Mouse (Mus musculus) heart, adult 9 months (tissue): ENCODE results near the gene Dclk3.

Source experiments
- DNase-seq, 2 experiments: peaks; one replicate each; pipeline ENCODE4 v3.0.0; 2022; ENCODE audit warnings: low spot score in 2 of 2

Dclk3 gene

DNA sequence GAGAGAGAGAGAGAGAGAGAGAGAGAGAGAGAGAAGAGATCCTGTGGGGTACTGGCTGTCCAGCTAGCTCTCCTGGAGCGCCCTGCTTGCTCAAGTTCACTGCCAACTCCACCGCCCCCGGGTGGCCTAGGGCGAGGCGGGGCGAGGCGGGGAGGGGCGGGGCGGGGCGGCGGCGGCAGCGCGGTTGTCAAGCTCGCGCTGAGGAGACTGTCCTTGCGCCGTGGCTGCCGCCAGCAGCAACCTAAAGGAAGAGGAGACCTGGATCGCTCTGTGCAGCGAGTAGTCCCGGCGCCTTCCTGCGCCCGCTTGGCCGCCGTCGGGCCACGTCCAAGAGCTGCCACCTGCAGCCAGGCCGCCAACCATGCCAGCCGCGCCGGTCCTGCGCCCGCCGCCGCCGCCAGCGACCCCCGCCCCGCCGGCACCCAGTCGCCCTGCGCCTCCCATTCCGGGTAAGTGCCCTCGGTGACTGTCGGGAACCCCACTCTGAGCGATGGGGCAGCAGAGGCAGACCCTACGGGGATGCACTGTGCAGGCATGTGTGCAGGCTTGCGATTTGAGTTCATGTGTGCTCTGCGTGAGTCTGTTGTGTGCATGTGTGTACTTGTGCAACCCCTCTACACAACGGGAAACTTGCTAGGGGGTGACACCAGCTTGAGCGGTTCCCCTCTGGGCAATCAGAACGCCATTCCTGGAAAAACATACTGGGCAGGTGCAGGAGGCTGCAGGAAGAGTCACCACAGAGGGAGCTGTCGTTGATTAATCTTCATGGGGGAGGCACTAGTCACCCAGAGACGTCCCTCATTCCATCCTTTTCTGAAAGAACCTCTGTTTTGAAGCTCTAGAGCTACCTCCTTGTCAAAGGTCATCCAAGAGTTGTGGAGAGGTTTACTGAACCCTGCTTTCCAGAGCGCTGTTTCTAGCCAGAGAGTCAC lies at the start of gene Dclk3:
Gene Dclk3, plus strand, starts transcription at position 178 of the 932 bp plus-strand sequence.
- no peak for DNase-seq

- DNase-seq = no peak
Observed at GRCm38 (mm10) chr9:111390016-111390415, 48.9 kb upstream of the Dclk3 start.

DNA sequence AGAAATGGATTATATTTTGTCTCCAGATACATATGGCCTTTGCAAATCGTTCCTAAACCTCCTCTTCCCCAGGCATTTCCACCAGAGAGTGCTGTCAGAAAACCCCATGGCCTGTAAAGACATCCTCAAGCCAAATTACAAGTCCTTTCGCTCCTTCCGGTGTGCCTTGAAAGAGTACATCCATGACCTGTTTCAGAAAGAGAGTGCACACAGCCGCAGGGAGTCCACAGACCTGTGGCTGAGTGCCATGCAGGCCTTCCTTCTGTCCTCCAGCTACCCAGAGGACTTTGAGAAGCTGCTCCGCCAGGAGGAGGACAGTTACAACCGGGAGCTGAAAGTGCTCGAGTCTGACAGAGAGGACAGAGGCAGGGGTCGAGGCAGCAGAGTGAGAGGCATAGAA lies 47.8 kb upstream of the Dclk3 start:
- DNase-seq = no peak

- no peak for DNase-seq
Observed at GRCm38 (mm10) chr9:111391926-111392442, 46.9 kb upstream of the Dclk3 start.

DNA sequence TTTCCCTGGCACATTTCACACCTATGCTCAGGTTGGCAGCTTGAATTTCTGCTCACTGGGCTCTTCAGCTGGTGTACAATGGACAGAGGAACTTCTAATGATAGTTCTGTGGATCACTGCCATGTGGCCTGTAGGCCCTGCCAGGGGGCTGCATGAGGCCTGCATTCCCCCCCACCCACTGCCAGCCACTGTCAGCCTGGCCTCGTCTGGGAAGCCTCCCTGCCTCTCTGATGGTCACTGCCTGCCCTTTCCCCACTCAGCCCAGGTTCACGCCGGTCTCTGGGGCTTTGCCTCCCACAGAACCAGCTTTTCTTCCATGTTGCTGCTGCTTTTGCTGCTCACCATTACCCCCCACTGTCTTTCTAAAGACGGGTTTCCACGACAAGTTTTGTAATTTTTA lies 43.6 kb upstream of the Dclk3 start:
- no peak for DNase-seq

GRCm38 (mm10) chr9:111398059-111398458 lies 40.8 kb upstream of the Dclk3 start:
- DNase-seq = no peak

DNA sequence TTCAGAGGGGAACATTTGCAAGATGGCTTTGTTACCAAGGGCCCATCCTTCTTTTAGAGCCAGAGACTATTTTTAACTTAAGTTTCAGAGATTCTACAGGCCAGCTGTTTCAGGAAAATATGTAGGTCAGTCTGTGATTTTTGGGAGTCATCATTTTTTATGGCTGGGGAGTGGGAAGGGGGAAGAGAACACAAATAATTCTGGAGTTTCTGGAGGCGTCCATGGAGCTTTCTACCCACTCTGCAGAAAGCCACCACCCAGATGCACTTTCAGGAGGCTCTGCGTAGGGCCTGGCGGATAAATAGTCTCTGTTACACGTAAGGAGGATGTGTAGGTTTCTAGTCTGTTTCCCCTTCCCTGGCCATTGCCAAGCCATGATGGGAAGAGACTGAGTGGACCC lies 38.8 kb upstream of the Dclk3 start:
- DNase-seq = no peak

- DNase-seq = no peak
Observed at GRCm38 (mm10) chr9:111403159-111403558, 35.7 kb upstream of the Dclk3 start.

DNA sequence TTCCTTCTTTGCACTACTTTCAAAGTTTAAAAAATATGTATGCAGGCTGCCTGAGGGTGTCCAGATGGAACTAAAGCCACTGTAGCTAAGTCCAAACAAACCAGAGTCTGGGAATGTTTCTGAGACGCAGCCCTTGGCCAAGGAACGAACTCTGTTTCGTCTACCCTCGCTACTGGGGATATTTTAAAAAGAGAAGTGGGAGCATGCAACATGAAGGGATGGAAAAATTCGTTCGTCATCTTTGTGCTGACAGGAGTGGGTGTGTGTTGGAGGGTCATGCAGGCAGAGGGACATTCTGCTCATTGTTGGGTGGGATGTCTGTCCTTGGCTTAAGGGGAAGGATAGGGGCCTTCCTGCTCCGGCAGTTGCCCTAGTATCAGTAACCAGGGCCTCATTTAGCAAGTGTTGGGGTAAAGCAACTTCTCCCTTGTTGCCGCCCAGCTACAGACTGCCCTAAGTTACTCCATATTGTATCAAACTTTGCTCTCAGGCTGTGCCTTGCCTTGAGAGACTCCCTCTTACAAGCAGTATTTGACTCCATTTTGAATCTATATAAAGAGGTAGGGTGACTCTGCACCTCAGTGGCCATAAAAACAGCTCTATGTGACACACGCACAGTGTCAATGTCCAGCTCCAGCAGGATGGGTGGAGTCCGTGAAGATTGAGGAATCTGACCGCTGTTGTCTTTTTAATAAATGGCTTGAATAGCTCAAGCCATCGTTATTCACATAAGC lies 34.4 kb upstream of the Dclk3 start:
- no peak for DNase-seq

DNA sequence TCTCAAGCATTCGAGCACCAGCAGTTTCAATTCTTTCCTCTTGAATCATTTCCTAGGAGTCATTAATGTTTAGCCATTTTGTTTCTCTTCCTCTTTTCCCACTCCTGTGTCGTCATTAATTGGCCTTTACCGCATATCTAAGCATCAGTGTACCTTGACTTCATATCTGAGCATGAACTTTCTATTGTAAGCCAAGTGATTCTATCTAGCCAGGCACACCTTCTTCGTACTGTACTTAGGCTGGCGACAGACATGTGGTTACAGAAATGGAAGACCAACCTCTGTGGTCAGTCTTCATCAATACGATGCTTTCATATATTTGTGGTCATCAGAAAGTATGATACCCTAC lies 33.8 kb upstream of the Dclk3 start:
- no peak for DNase-seq

- no peak for DNase-seq
Observed at GRCm38 (mm10) chr9:111408012-111408411, 30.9 kb upstream of the Dclk3 start.

- no peak for DNase-seq
Observed at GRCm38 (mm10) chr9:111408427-111408826, 30.5 kb upstream of the Dclk3 start.

DNA sequence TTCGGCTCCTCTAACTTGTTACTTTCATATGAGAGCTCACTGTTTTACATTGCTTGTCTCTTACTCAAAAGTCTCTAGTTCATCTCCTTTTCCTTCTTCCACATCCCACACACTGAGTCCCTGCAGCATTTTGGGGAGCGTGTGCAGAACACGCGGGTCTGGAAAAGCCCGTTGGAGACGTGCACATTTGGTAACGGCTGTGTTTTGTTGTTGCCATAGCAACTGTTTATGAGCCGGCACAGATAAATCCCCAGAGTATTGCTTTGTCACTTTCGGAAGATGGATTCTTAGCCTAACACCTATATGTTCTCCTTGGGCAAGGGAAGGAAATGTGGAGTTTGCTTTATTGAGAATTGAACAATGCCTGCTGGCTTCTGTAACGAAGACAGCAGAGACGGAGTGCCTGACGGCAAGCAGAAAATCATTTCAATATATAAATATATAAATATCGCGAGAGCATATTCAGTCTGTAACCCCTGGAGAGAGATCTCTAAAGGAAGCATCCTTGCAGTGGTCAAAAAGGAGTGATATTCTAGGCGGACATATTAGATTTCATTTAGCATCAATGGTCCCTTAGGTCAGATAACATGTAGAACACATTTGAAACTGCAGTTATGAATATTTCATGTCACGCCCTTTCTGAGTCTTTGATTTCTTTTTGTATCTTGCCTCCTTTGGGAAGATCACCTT lies 26.3 kb upstream of the Dclk3 start:
- DNase-seq = no peak

DNA sequence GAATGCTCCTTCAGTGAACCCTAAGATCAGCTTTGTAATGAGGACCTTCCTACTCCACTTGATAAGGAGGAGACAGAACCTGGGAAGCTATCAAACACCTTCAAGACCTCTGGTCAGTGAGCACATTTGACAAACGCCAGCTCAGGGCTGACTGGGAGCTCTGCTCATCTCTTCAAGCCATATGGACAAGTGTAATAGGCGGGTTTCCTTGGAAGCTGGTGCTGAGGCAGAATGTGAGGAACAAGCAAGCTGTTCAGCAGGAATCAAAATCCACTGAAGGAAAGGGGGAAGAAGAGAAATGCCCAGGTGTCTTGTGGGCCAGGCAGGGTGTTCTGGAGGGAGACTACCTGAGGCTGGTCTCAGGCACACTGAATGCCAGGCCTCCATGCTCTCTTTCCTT lies 17.0 kb upstream of the Dclk3 start:
- no peak for DNase-seq

DNA sequence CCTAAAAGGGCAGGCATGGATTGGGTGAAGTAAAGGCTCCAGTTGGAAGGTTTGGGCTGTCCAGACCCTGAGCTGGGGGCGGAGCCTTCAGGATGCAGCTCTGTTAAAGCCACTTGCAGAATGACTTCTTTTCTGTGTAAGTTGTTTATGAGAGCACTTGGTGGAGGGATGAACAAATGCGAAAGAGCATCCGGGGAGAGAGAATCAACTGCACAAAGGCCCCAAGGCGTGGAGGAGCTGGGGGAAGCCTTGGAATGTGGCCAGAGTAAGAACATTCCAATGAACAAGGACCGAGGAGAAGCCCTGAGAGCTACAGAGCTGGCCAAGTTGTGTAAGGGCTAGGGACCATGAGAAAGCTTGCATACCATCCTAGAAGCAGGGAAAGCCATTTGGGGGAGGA lies 16.3 kb upstream of the Dclk3 start:
- no peak for DNase-seq

GRCm38 (mm10) chr9:111425113-111425512 lies 13.8 kb upstream of the Dclk3 start:
- peak; percentile 48 to 71 for DNase-seq

DNA sequence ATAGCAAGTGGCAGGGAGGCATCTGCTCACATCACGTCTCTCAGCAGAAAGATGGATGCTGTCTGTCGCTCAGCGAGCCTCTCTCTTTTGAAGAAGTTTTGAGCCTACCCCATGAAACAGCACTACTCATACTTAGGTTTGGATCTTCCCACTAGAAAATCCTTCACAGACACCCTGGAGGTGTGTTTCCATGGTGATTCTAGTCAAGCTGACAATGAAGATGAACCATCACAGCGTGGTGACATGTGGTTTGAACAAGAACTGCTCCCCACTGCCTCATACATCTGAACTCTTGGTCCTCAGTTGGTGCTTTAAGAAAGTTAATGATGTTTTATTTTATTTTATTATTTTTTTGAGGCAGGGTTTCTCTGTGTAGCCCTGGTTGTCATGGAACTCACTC lies 12.9 kb upstream of the Dclk3 start:
- DNase-seq = no peak

DNA sequence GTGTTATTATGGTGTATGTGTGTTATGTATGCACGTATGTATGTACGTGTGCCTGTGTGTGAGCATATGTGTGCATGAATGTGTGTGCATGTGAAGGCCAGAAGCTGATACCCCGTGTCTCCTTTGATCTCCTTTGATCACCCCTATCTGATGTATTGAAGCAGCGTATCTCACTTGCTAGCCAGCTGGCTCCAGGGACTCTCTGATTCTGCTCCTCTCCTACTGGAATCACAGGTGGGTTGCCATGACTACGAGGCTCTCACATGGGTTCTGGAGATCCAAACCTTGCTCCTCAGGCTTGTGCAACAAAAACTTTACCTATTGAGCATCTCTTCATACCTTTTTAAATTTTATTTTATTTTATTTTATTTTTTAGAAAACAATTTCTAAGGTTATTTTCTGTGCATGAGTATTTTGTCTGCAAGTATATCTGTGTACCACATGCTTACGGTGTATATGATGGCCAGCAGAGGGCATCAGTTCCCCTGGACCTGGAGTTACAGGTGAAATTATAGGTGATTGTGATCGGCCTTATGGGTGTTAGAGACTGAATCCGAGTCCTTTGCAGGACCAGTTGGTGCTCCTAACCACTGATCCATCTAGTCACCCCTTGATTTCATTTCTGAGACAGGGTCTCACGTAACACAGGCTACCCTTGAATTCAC lies 10.9 kb upstream of the Dclk3 start:
- DNase-seq = no peak

- peak in 1 of 2 experiments; percentile 27 for DNase-seq
Observed at GRCm38 (mm10) chr9:111428698-111429362, 10.1 kb upstream of the Dclk3 start.

DNA sequence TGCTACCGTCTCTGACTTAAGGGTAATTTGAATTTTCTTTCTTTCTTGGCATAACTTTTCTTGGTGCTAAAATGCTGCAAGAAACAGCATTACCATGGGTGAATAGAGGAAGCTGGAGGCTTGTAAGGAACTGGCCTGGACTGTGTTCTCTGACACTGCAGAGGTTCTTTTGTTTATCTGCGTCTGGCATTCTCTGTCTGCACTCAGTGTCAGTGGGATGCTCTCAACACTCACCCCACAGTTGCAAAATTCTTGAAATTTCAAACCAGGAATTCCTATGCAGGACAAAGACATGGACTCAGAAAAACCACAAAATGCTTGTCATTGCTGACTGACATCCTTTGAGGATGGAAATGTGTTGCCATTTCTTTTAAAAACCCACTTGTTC lies 9.5 kb upstream of the Dclk3 start:
- peak in 1 of 2 experiments; percentile 13 for DNase-seq

DNA sequence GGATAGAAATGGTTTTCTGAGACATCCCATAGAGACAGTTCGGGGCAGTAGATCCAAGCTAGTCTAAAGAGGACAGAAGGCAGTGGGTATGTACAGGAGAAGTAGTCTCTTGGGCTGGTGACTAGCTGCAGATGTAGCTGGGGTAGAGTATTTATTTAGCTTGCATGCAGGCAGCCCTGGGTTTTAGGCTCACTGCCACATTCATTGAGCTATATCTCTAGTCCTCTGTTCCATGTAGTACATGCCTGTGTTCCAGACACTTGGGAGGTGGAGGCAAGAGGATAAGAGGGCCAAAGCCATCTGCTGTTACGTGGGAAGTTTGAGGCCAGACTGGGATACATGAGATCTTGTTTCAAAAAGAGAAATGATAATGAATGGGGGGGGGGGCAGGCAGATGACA lies 3.5 kb upstream of the Dclk3 start:
- DNase-seq = no peak
